Mouse (Mus musculus): Measurements from ENCODE around the gene Arhgdia. TPM values are rescaled to one million over a fixed set of nuclear protein-coding genes. Genes with fewer than 3 reads are reported as not detected.

The Arhgdia gene
- polyA plus RNA-seq, 1 experiment from 2014 or later: 597 TPM

- Histone ChIP-seq H3K4me2 (ENCODE audit: low read depth, severe bottlenecking) (peak within 1 kb of the TSS; percentile 88), H3K36me3 (ENCODE audit: control insufficient read depth, insufficient read depth, low read length) (peaks cover 7% of the 10 kb centered on the region), H3K4me1 (ENCODE audit: control insufficient read depth, insufficient read depth, low read length) (peaks cover 15% of the 10 kb centered on the region), H3K9ac (ENCODE audit: low read length) (peak within 1 kb of the TSS; percentile 98), H3K27me3 (ENCODE audit: control insufficient read depth, insufficient read depth, low read length) (no peaks in the 10 kb centered on the region), H3K9me3 (ENCODE audit: control insufficient read depth, low read length) (no peaks in the 10 kb centered on the region), H3K27ac (replicated peaks; ENCODE audit: low read depth, low read length) (peak within 1 kb of the TSS; percentile 85), H3K4me3 (ENCODE audit: low read depth, low read length) (peak within 1 kb of the TSS; percentile 95)
- WGBS: under 1% methylated on average over 47 of the region's 87 CpGs
- ATAC-seq (ENCODE audit: insufficient number of reproducible peaks, low FRiP score, low TSS enrichment, low read depth) (peak; percentile 65; the same call in 1 of the 2 replicates), DNase-seq (ENCODE audit: low spot score) (peak; percentile 93)
Measured at GRCm38 (mm10) chr11:120549168-120549945, 32.1 kb downstream of the Arhgdia start, which contains the start of gene Mcrip1. Gene Mcrip1 (minus strand): TSS chr11:120549727.

GRCm38 (mm10) chr11:120548786-120549167 lies 32.6 kb downstream of the Arhgdia start:
- peaks cover 15% of the 10 kb centered on the region for H3K4me1 ChIP-seq (ENCODE audit: control insufficient read depth, insufficient read depth, low read length)
- H3K4me2 ChIP-seq (ENCODE audit: low read depth, severe bottlenecking): peak overlapping the region; percentile 88
- peak overlapping the region; percentile 85 for H3K27ac ChIP-seq (replicated peaks; ENCODE audit: low read depth, low read length)
- WGBS: 37% methylated on average over 7 of the region's 7 CpGs
- peak overlapping the region; percentile 98 for H3K9ac ChIP-seq (ENCODE audit: low read length)
- H3K36me3 ChIP-seq (ENCODE audit: control insufficient read depth, insufficient read depth, low read length): peaks cover 12% of the 10 kb centered on the region
- peak overlapping the region; percentile 95 for H3K4me3 ChIP-seq (ENCODE audit: low read depth, low read length)
- DNase-seq (ENCODE audit: low spot score): no peak
- H3K9me3 ChIP-seq (ENCODE audit: control insufficient read depth, low read length): no peaks in the 10 kb centered on the region
- no peak for ATAC-seq (ENCODE audit: insufficient number of reproducible peaks, low FRiP score, low TSS enrichment, low read depth)
- H3K27me3 ChIP-seq (ENCODE audit: control insufficient read depth, insufficient read depth, low read length): no peaks in the 10 kb centered on the region

GRCm38 (mm10) chr11:120548214-120548613 lies 33.2 kb downstream of the Arhgdia start:
- Histone ChIP-seq H3K36me3 (ENCODE audit: control insufficient read depth, insufficient read depth, low read length) (peaks cover 17% of the 10 kb centered on the region), H3K4me3 (ENCODE audit: low read depth, low read length) (peak overlapping the region; percentile 95; the same call in 1 of the 2 replicates), H3K9me3 (ENCODE audit: control insufficient read depth, low read length) (no peaks in the 10 kb centered on the region), H3K9ac (ENCODE audit: low read length) (peak overlapping the region; percentile 98; the same call in 1 of the 2 replicates), H3K27ac (replicated peaks; ENCODE audit: low read depth, low read length) (no peak overlapping the region), H3K4me1 (ENCODE audit: control insufficient read depth, insufficient read depth, low read length) (peaks cover 15% of the 10 kb centered on the region), H3K4me2 (ENCODE audit: low read depth, severe bottlenecking) (peak overlapping the region; percentile 88), H3K27me3 (ENCODE audit: control insufficient read depth, insufficient read depth, low read length) (no peaks in the 10 kb centered on the region)
- ATAC-seq (ENCODE audit: insufficient number of reproducible peaks, low FRiP score, low TSS enrichment, low read depth): no peak
- DNase-seq (ENCODE audit: low spot score): no peak
- WGBS: 88% methylated on average over 3 of the region's 3 CpGs

- Histone ChIP-seq H3K36me3 (ENCODE audit: control insufficient read depth, insufficient read depth, low read length) (peaks cover 22% of the 10 kb centered on the region), H3K9me3 (ENCODE audit: control insufficient read depth, low read length) (no peaks in the 10 kb centered on the region), H3K27me3 (ENCODE audit: control insufficient read depth, insufficient read depth, low read length) (no peaks in the 10 kb centered on the region), H3K4me1 (ENCODE audit: control insufficient read depth, insufficient read depth, low read length) (peaks cover 15% of the 10 kb centered on the region), H3K4me2 (ENCODE audit: low read depth, severe bottlenecking) (no peak overlapping the region), H3K4me3 (ENCODE audit: low read depth, low read length) (no peak overlapping the region), H3K27ac (replicated peaks; ENCODE audit: low read depth, low read length) (no peak overlapping the region), H3K9ac (ENCODE audit: low read length) (no peak overlapping the region)
- ATAC-seq (ENCODE audit: insufficient number of reproducible peaks, low FRiP score, low TSS enrichment, low read depth) (no peak), DNase-seq (ENCODE audit: low spot score) (no peak)
- WGBS: 72% methylated on average over 2 of the region's 2 CpGs
Measured at GRCm38 (mm10) chr11:120547469-120547868, 34.0 kb downstream of the Arhgdia start.

- H3K9me3 ChIP-seq (ENCODE audit: control insufficient read depth, low read length): no peaks in the 10 kb centered on the region
- H3K27ac ChIP-seq (replicated peaks; ENCODE audit: low read depth, low read length): no peak overlapping the region
- H3K9ac ChIP-seq (ENCODE audit: low read length): no peak overlapping the region
- DNase-seq (ENCODE audit: low spot score) (no peak), ATAC-seq (ENCODE audit: insufficient number of reproducible peaks, low FRiP score, low TSS enrichment, low read depth) (no peak)
- H3K27me3 ChIP-seq (ENCODE audit: control insufficient read depth, insufficient read depth, low read length): no peaks in the 10 kb centered on the region
- no peak overlapping the region for H3K4me2 ChIP-seq (ENCODE audit: low read depth, severe bottlenecking)
- H3K4me3 ChIP-seq (ENCODE audit: low read depth, low read length): no peak overlapping the region
- H3K4me1 ChIP-seq (ENCODE audit: control insufficient read depth, insufficient read depth, low read length): peaks cover 15% of the 10 kb centered on the region
- 96% methylated on average over 3 of the region's 3 CpGs for WGBS
- peaks cover 22% of the 10 kb centered on the region for H3K36me3 ChIP-seq (ENCODE audit: control insufficient read depth, insufficient read depth, low read length)
Measured at GRCm38 (mm10) chr11:120545964-120546363, 35.5 kb downstream of the Arhgdia start.

GRCm38 (mm10) chr11:120542376-120542775 lies 39.0 kb downstream of the Arhgdia start:
- H3K9ac ChIP-seq (ENCODE audit: low read length): no peak overlapping the region
- H3K4me1 ChIP-seq (ENCODE audit: control insufficient read depth, insufficient read depth, low read length): peaks cover 12% of the 10 kb centered on the region
- no peak overlapping the region for H3K27ac ChIP-seq (replicated peaks; ENCODE audit: low read depth, low read length)
- 88% methylated on average over 6 of the region's 6 CpGs for WGBS
- no peaks in the 10 kb centered on the region for H3K9me3 ChIP-seq (ENCODE audit: control insufficient read depth, low read length)
- H3K36me3 ChIP-seq (ENCODE audit: control insufficient read depth, insufficient read depth, low read length): peaks cover 22% of the 10 kb centered on the region
- ATAC-seq (ENCODE audit: insufficient number of reproducible peaks, low FRiP score, low TSS enrichment, low read depth) (no peak), DNase-seq (ENCODE audit: low spot score) (no peak)
- no peak overlapping the region for H3K4me2 ChIP-seq (ENCODE audit: low read depth, severe bottlenecking)
- H3K4me3 ChIP-seq (ENCODE audit: low read depth, low read length): no peak overlapping the region
- H3K27me3 ChIP-seq (ENCODE audit: control insufficient read depth, insufficient read depth, low read length): no peaks in the 10 kb centered on the region

- peaks cover 22% of the 10 kb centered on the region for H3K36me3 ChIP-seq (ENCODE audit: control insufficient read depth, insufficient read depth, low read length)
- no peak overlapping the region for H3K4me2 ChIP-seq (ENCODE audit: low read depth, severe bottlenecking)
- ATAC-seq (ENCODE audit: insufficient number of reproducible peaks, low FRiP score, low TSS enrichment, low read depth) (no peak), DNase-seq (ENCODE audit: low spot score) (peak; percentile 37)
- H3K9ac ChIP-seq (ENCODE audit: low read length): no peak overlapping the region
- no peaks in the 10 kb centered on the region for H3K9me3 ChIP-seq (ENCODE audit: control insufficient read depth, low read length)
- H3K27ac ChIP-seq (replicated peaks; ENCODE audit: low read depth, low read length): no peak overlapping the region
- H3K4me1 ChIP-seq (ENCODE audit: control insufficient read depth, insufficient read depth, low read length): peaks cover 12% of the 10 kb centered on the region
- WGBS: 32% methylated on average over 4 of the region's 4 CpGs
- no peaks in the 10 kb centered on the region for H3K27me3 ChIP-seq (ENCODE audit: control insufficient read depth, insufficient read depth, low read length)
- H3K4me3 ChIP-seq (ENCODE audit: low read depth, low read length): no peak overlapping the region
Measured at GRCm38 (mm10) chr11:120541907-120542306, 39.5 kb downstream of the Arhgdia start.

GRCm38 (mm10) chr11:120539285-120540014 lies 42.0 kb downstream of the Arhgdia start:
- WGBS: 29% methylated on average over 10 of the region's 10 CpGs
- no peak overlapping the region for H3K4me3 ChIP-seq (ENCODE audit: low read depth, low read length)
- 0 out of 2 replicates have a peak, but pooled peaks cover 4% of the 10 kb centered on the region for H3K27me3 ChIP-seq (ENCODE audit: control insufficient read depth, insufficient read depth, low read length)
- H3K4me2 ChIP-seq (ENCODE audit: low read depth, severe bottlenecking): peak overlapping the region; percentile 22; the same call in 1 of the 2 replicates
- DNase-seq (ENCODE audit: low spot score) (peak; percentile 53), ATAC-seq (ENCODE audit: insufficient number of reproducible peaks, low FRiP score, low TSS enrichment, low read depth) (0 out of 2 replicates have a peak, but pooled peaks have one; percentile 44)
- no peaks in the 10 kb centered on the region for H3K9me3 ChIP-seq (ENCODE audit: control insufficient read depth, low read length)
- H3K27ac ChIP-seq (replicated peaks; ENCODE audit: low read depth, low read length): peak overlapping the region; percentile 47; the same call in 1 of the 2 replicates
- peak overlapping the region; percentile 47 for H3K9ac ChIP-seq (ENCODE audit: low read length)
- H3K36me3 ChIP-seq (ENCODE audit: control insufficient read depth, insufficient read depth, low read length): peaks cover 16% of the 10 kb centered on the region
- peaks cover 12% of the 10 kb centered on the region for H3K4me1 ChIP-seq (ENCODE audit: control insufficient read depth, insufficient read depth, low read length)
